Comparison of ENCODE assay signal across 8 mouse cellular contexts in genomic region chr4:43420305-43420704, GRCm38 (mm10). TPM values are rescaled to one million over a fixed set of nuclear protein-coding genes. Genes with fewer than 3 reads are reported as not detected.
A peak's percentile ranks its signal among the peaks of the same experiment; 100 is the strongest.
DNase-seq lines count a peak whose midpoint lies in the region; ATAC-seq and TF ChIP-seq lines count a peak whose summit lies in the region.

No protein-coding gene starts in this region.

- peak; percentile 99 for TF ChIP-seq CTCF in intestine, postnatal 0 days (IDR thresholded peaks at IDR 0.05; ENCODE audit: low read depth)
- TF ChIP-seq CTCF in midbrain, postnatal 0 days (IDR thresholded peaks at IDR 0.05) = peak; percentile 96

- intact Hi-C loops in left cerebral cortex, postnatal 14 days (cut with DNase I) = loop anchor here (1.0 kb wide), 2 partner anchors 38 to 153 kb away; partner anchors contain the start of gene Atp8b5

- H3K36me3 ChIP-seq in forebrain, embryonic 16.5 days (ENCODE audit: control insufficient read depth, insufficient read depth) = peaks cover 43% of the 10 kb centered on the region
- H3K36me3 ChIP-seq in intestine, postnatal 0 days (ENCODE audit: control insufficient read depth, insufficient read depth) = peaks cover 62% of the 10 kb centered on the region
- H3K36me3 ChIP-seq in midbrain, postnatal 0 days (ENCODE audit: insufficient read depth, low read length) = peaks cover 73% of the 10 kb centered on the region
- H3K36me3 ChIP-seq in stomach, embryonic 14.5 days (ENCODE audit: control insufficient read depth, insufficient read depth, low read length) = peaks cover 46% of the 10 kb centered on the region

- H3K27ac ChIP-seq in forebrain, embryonic 16.5 days (ENCODE audit: low read length) = no peak overlapping the region
- H3K27ac ChIP-seq in intestine, postnatal 0 days (ENCODE audit: low read depth, low read length) = peak overlapping the region; percentile 15; the same call in 1 of the 2 replicates
- no peak overlapping the region for H3K27ac ChIP-seq in midbrain, postnatal 0 days (ENCODE audit: low read depth, low read length)
- no peak overlapping the region for H3K27ac ChIP-seq in stomach, embryonic 14.5 days (ENCODE audit: low read length)

- H3K4me2 ChIP-seq in forebrain, embryonic 16.5 days (ENCODE audit: low read length) = no peak overlapping the region
- H3K4me2 ChIP-seq in intestine, postnatal 0 days (replicated peaks; ENCODE audit: low read depth) = no peak overlapping the region
- no peak overlapping the region for H3K4me2 ChIP-seq in midbrain, postnatal 0 days (ENCODE audit: low read depth, low read length, poor library complexity, severe bottlenecking)
- H3K4me2 ChIP-seq in stomach, embryonic 14.5 days (replicated peaks; ENCODE audit: low read depth, low read length) = no peak overlapping the region

- 4% methylated on average over 6 of the region's 6 CpGs for WGBS in forebrain, embryonic 16.5 days
- WGBS in intestine, postnatal 0 days = 1% methylated on average over 6 of the region's 6 CpGs
- 4% methylated on average over 6 of the region's 6 CpGs for WGBS in midbrain, postnatal 0 days
- 5% methylated on average over 6 of the region's 6 CpGs for WGBS in stomach, embryonic 14.5 days

- H3K27me3 ChIP-seq in forebrain, embryonic 16.5 days (replicated peaks; ENCODE audit: control insufficient read depth, insufficient read depth, low read length) = peaks cover 2% of the 10 kb centered on the region; the same call in 1 of the 2 replicates
- no peaks in the 10 kb centered on the region for H3K27me3 ChIP-seq in intestine, postnatal 0 days (replicated peaks; ENCODE audit: control insufficient read depth, insufficient read depth, low read length)
- H3K27me3 ChIP-seq in midbrain, postnatal 0 days (ENCODE audit: insufficient read depth, low read length) = no peaks in the 10 kb centered on the region
- peaks cover 7% of the 10 kb centered on the region; the same call in 1 of the 2 replicates for H3K27me3 ChIP-seq in stomach, embryonic 14.5 days (ENCODE audit: control insufficient read depth, insufficient read depth, low read length)

- no peaks in the 10 kb centered on the region for H3K4me1 ChIP-seq in forebrain, embryonic 16.5 days (replicated peaks; ENCODE audit: control insufficient read depth, insufficient read depth, low read length)
- H3K4me1 ChIP-seq in intestine, postnatal 0 days (replicated peaks; ENCODE audit: control insufficient read depth, insufficient read depth, low read length) = no peaks in the 10 kb centered on the region
- no peaks in the 10 kb centered on the region for H3K4me1 ChIP-seq in midbrain, postnatal 0 days (ENCODE audit: insufficient read depth, low read length)
- H3K4me1 ChIP-seq in stomach, embryonic 14.5 days (ENCODE audit: control insufficient read depth, insufficient read depth, low read length) = no peaks in the 10 kb centered on the region

- peak; percentile 63 for DNase-seq in ovary, adult 18-20 months (ENCODE audit: low spot score)
- DNase-seq in ovary, postnatal 10 days (ENCODE audit: low spot score) = no peak
- DNase-seq in cerebellum, adult 18-20 months = peak; percentile 82 to 86
- peak; percentile 84 to 88 for DNase-seq in left cerebral cortex, postnatal 14 days (ENCODE audit: low spot score in 2 of 2)
- peak; percentile 92 for DNase-seq in midbrain, postnatal 0 days (ENCODE audit: low spot score)

- H3K9me3 ChIP-seq in forebrain, embryonic 16.5 days (ENCODE audit: control insufficient read depth, low read length) = no peaks in the 10 kb centered on the region
- H3K9me3 ChIP-seq in intestine, postnatal 0 days (ENCODE audit: control insufficient read depth) = no peaks in the 10 kb centered on the region
- H3K9me3 ChIP-seq in midbrain, postnatal 0 days (ENCODE audit: low read length) = no peaks in the 10 kb centered on the region
- no peaks in the 10 kb centered on the region for H3K9me3 ChIP-seq in stomach, embryonic 14.5 days (ENCODE audit: control insufficient read depth, low read depth, low read length)

- no peak overlapping the region for H3K4me3 ChIP-seq in forebrain, embryonic 16.5 days (replicated peaks; ENCODE audit: low read length)
- no peak overlapping the region for H3K4me3 ChIP-seq in intestine, postnatal 0 days (ENCODE audit: low read depth, low read length)
- no peak overlapping the region for H3K4me3 ChIP-seq in midbrain, postnatal 0 days (ENCODE audit: low read depth, low read length)
- H3K4me3 ChIP-seq in stomach, embryonic 14.5 days (ENCODE audit: low read depth, low read length) = no peak overlapping the region

- no peak overlapping the region for H3K9ac ChIP-seq in forebrain, embryonic 16.5 days (replicated peaks; ENCODE audit: low read depth, low read length)
- no peak overlapping the region for H3K9ac ChIP-seq in intestine, postnatal 0 days (ENCODE audit: low read depth, low read length)
- H3K9ac ChIP-seq in midbrain, postnatal 0 days (replicated peaks; ENCODE audit: low read length, poor library complexity, severe bottlenecking) = no peak overlapping the region
- no peak overlapping the region for H3K9ac ChIP-seq in stomach, embryonic 14.5 days (replicated peaks; ENCODE audit: low read depth, low read length)

- peak; percentile 47 for ATAC-seq in forebrain, embryonic 16.5 days
- ATAC-seq in intestine, postnatal 0 days = peak; percentile 49
- ATAC-seq in midbrain, postnatal 0 days (ENCODE audit: low FRiP score) = no peak
- 0 out of 2 replicates have a peak, but pooled peaks have one; percentile 21 for ATAC-seq in stomach, embryonic 14.5 days (ENCODE audit: insufficient number of reproducible peaks, insufficient read depth, low FRiP score, low read depth)

RNA-seq across cellular contexts. Expression of gene Fam166b, which starts 8.6 kb away (rescaled TPM):
- polyA plus RNA-seq in forebrain, embryonic 16.5 days (2015; fragmentation: Nextera tagmentation; extraction: Ambion mirVana) = 0.47 and 0.68 TPM in 2 replicates
- 0.16 TPM in 1 of 2 replicates, not detected in the other for polyA plus RNA-seq in intestine, postnatal 0 days (2015; fragmentation: Nextera tagmentation; extraction: Ambion mirVana)
- total RNA-seq in left cerebral cortex, postnatal 14 days (2021) = under 1 TPM; 0.33 to 0.74 TPM
- 1.7 and 2.8 TPM in 2 replicates for total RNA-seq in midbrain, postnatal 0 days (2014; rRNA removed)
- polyA plus RNA-seq in midbrain, postnatal 0 days (2015; fragmentation: Nextera tagmentation; extraction: Ambion mirVana) = 1.6 and 2.2 TPM in 2 replicates
- polyA plus RNA-seq in stomach, embryonic 14.5 days (2014; fragmentation: Nextera tagmentation; extraction: Ambion mirVana) = 0.22 and 0.25 TPM in 2 replicates

RNA-seq across cellular contexts. Expression of gene Tesk1, which starts 21.4 kb away (rescaled TPM):
- 7.5 and 8.6 TPM in 2 replicates for polyA plus RNA-seq in forebrain, embryonic 16.5 days (2015; fragmentation: Nextera tagmentation; extraction: Ambion mirVana)
- 4.6 and 4.7 TPM in 2 replicates for polyA plus RNA-seq in intestine, postnatal 0 days (2015; fragmentation: Nextera tagmentation; extraction: Ambion mirVana)
- 10 to 100 TPM; 63.7 to 69.4 TPM for total RNA-seq in left cerebral cortex, postnatal 14 days (2021)
- total RNA-seq in midbrain, postnatal 0 days (2014; rRNA removed) = 141 and 184 TPM in 2 replicates
- polyA plus RNA-seq in midbrain, postnatal 0 days (2015; fragmentation: Nextera tagmentation; extraction: Ambion mirVana) = 17.2 and 18.9 TPM in 2 replicates
- 5.4 and 7.1 TPM in 2 replicates for polyA plus RNA-seq in stomach, embryonic 14.5 days (2014; fragmentation: Nextera tagmentation; extraction: Ambion mirVana)

RNA-seq across cellular contexts. Expression of gene Cd72, which starts 34.1 kb away (rescaled TPM):
- 3.6 and 6.5 TPM in 2 replicates for polyA plus RNA-seq in forebrain, embryonic 16.5 days (2015; fragmentation: Nextera tagmentation; extraction: Ambion mirVana)
- polyA plus RNA-seq in intestine, postnatal 0 days (2015; fragmentation: Nextera tagmentation; extraction: Ambion mirVana) = 3.2 and 3.7 TPM in 2 replicates
- total RNA-seq in left cerebral cortex, postnatal 14 days (2021) = under 1 TPM in 1 of 2 experiments, not detected in 1; 0.36 TPM
- total RNA-seq in midbrain, postnatal 0 days (2014; rRNA removed) = not detected in 2 replicates
- polyA plus RNA-seq in midbrain, postnatal 0 days (2015; fragmentation: Nextera tagmentation; extraction: Ambion mirVana) = 5.2 and 5.4 TPM in 2 replicates
- polyA plus RNA-seq in stomach, embryonic 14.5 days (2014; fragmentation: Nextera tagmentation; extraction: Ambion mirVana) = 5.5 and 5.6 TPM in 2 replicates

RNA-seq across cellular contexts. Expression of gene Rusc2, which starts 38.5 kb away (rescaled TPM):
- polyA plus RNA-seq in forebrain, embryonic 16.5 days (2015; fragmentation: Nextera tagmentation; extraction: Ambion mirVana) = 64.6 and 74.8 TPM in 2 replicates
- polyA plus RNA-seq in intestine, postnatal 0 days (2015; fragmentation: Nextera tagmentation; extraction: Ambion mirVana) = 11.9 and 12.1 TPM in 2 replicates
- total RNA-seq in left cerebral cortex, postnatal 14 days (2021) = 100 to 1,000 TPM; 128 to 142 TPM
- 156 and 200 TPM in 2 replicates for total RNA-seq in midbrain, postnatal 0 days (2014; rRNA removed)
- 77.7 and 78.9 TPM in 2 replicates for polyA plus RNA-seq in midbrain, postnatal 0 days (2015; fragmentation: Nextera tagmentation; extraction: Ambion mirVana)
- polyA plus RNA-seq in stomach, embryonic 14.5 days (2014; fragmentation: Nextera tagmentation; extraction: Ambion mirVana) = 12.4 and 13.5 TPM in 2 replicates
